Mouse (Mus musculus) liver, embryonic 14.5 days (tissue): ENCODE data around the gene Dmwd.

Experiments used
- CTCF ChIP-seq: IDR thresholded peaks from 2 replicates; pipeline ENCODE4 v1.5.1; 2016; ENCODE audit warnings: antibody characterized with exemption, low read depth, control low read depth
- EP300 ChIP-seq: IDR thresholded peaks from 2 replicates; pipeline ENCODE4 v1.6.1; 2016; ENCODE audit warnings: antibody characterized with exemption, low read depth

DNA sequence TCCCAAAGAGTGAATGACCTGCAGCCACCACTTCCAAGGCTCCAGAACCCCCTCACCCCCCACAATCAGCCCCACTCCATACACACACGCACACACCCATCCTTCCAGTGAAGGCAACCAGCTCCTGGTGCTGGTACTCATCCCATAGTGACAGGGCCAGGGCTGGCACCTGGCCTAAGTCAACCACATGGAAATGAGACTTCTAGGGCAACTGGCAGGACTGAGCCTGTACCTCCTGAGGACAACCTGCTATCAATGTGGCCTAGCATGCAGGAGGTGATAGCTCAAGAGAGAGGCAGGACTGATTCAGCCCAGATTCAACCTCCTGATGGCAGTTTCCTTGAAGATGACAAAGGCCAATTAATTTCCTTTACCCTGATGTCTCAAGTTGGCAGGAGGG, 24.3 kb downstream of the Dmwd start:
- TF ChIP-seq CTCF, result no peak
- no peak for TF ChIP-seq EP300
